Mouse (Mus musculus): ENCODE data around the gene Ipo9. TPM values are rescaled to one million over a fixed set of nuclear protein-coding genes. Genes with fewer than 3 reads are reported as not detected.

The Ipo9 gene
- polyA plus RNA-seq, 1 experiment from 2014 or later = 53.1 TPM

- H3K36me3 ChIP-seq (ENCODE audit: insufficient read depth, low read length) = no peaks in the 10 kb centered on the region
- 0 out of 2 replicates have a peak, but pooled peaks cover 2% of the 10 kb centered on the region for H3K4me1 ChIP-seq (replicated peaks; ENCODE audit: insufficient read depth, low read length)
- peak overlapping the region; percentile 46; the same call in 1 of the 2 replicates for H3K9ac ChIP-seq (ENCODE audit: low read depth, low read length)
- no peaks in the 10 kb centered on the region for H3K9me3 ChIP-seq (replicated peaks; ENCODE audit: low read length)
- peak overlapping the region; percentile 77 for H3K4me2 ChIP-seq (ENCODE audit: low read length)
- H3K27me3 ChIP-seq (ENCODE audit: insufficient read depth, low read length) = no peaks in the 10 kb centered on the region
- H3K4me3 ChIP-seq (replicated peaks; ENCODE audit: low read depth, low read length) = peak overlapping the region; percentile 37
- DNase-seq (ENCODE audit: low spot score) (peak; percentile 97), ATAC-seq (replicated peaks; ENCODE audit: low FRiP score, low read depth) (peak; percentile 80)
- peak; percentile 91 for TF ChIP-seq CTCF (IDR thresholded peaks at IDR 0.05; ENCODE audit: low read depth)
- WGBS = under 1% methylated on average over 20 of the region's 20 CpGs
- H3K27ac ChIP-seq = no peak overlapping the region
Observed at GRCm38 (mm10) chr1:135368245-135368644, 62.1 kb downstream of the Ipo9 start.

- Histone ChIP-seq H3K27ac (no peak overlapping the region), H3K4me1 (replicated peaks; ENCODE audit: insufficient read depth, low read length) (0 out of 2 replicates have a peak, but pooled peaks cover 2% of the 10 kb centered on the region), H3K36me3 (ENCODE audit: insufficient read depth, low read length) (no peaks in the 10 kb centered on the region), H3K9ac (ENCODE audit: low read depth, low read length) (no peak overlapping the region), H3K27me3 (ENCODE audit: insufficient read depth, low read length) (no peaks in the 10 kb centered on the region), H3K4me3 (replicated peaks; ENCODE audit: low read depth, low read length) (no peak overlapping the region), H3K9me3 (replicated peaks; ENCODE audit: low read length) (no peaks in the 10 kb centered on the region), H3K4me2 (ENCODE audit: low read length) (no peak overlapping the region)
- no peak for TF ChIP-seq CTCF (IDR thresholded peaks at IDR 0.05; ENCODE audit: low read depth)
- ATAC-seq (replicated peaks; ENCODE audit: low FRiP score, low read depth) (no peak), DNase-seq (ENCODE audit: low spot score) (no peak)
- 67% methylated on average over 8 of the region's 8 CpGs for WGBS
Observed at GRCm38 (mm10) chr1:135367595-135367994, 62.7 kb downstream of the Ipo9 start.

GRCm38 (mm10) chr1:135367005-135367404, 63.3 kb downstream of the Ipo9 start:
- no peak for TF ChIP-seq CTCF (IDR thresholded peaks at IDR 0.05; ENCODE audit: low read depth)
- H3K4me3 ChIP-seq (replicated peaks; ENCODE audit: low read depth, low read length) = no peak overlapping the region
- H3K9me3 ChIP-seq (replicated peaks; ENCODE audit: low read length) = no peaks in the 10 kb centered on the region
- H3K4me1 ChIP-seq (replicated peaks; ENCODE audit: insufficient read depth, low read length) = 0 out of 2 replicates have a peak, but pooled peaks cover 2% of the 10 kb centered on the region
- 62% methylated on average over 7 of the region's 7 CpGs for WGBS
- H3K27ac ChIP-seq = no peak overlapping the region
- H3K36me3 ChIP-seq (ENCODE audit: insufficient read depth, low read length) = no peaks in the 10 kb centered on the region
- DNase-seq (ENCODE audit: low spot score) (no peak), ATAC-seq (replicated peaks; ENCODE audit: low FRiP score, low read depth) (no peak)
- H3K4me2 ChIP-seq (ENCODE audit: low read length) = no peak overlapping the region
- H3K9ac ChIP-seq (ENCODE audit: low read depth, low read length) = no peak overlapping the region
- H3K27me3 ChIP-seq (ENCODE audit: insufficient read depth, low read length) = no peaks in the 10 kb centered on the region

- no peak overlapping the region for H3K27ac ChIP-seq
Observed at GRCm38 (mm10) chr1:135366380-135366779, 63.9 kb downstream of the Ipo9 start.

GRCm38 (mm10) chr1:135363446-135363845, 66.9 kb downstream of the Ipo9 start:
- TF ChIP-seq CTCF (IDR thresholded peaks at IDR 0.05; ENCODE audit: low read depth) = no peak
- Histone ChIP-seq H3K27ac (no peak overlapping the region), H3K4me1 (replicated peaks; ENCODE audit: insufficient read depth, low read length) (no peaks in the 10 kb centered on the region), H3K9me3 (replicated peaks; ENCODE audit: low read length) (no peaks in the 10 kb centered on the region), H3K9ac (ENCODE audit: low read depth, low read length) (no peak overlapping the region), H3K4me3 (replicated peaks; ENCODE audit: low read depth, low read length) (no peak overlapping the region), H3K27me3 (ENCODE audit: insufficient read depth, low read length) (no peaks in the 10 kb centered on the region), H3K36me3 (ENCODE audit: insufficient read depth, low read length) (no peaks in the 10 kb centered on the region), H3K4me2 (ENCODE audit: low read length) (no peak overlapping the region)
- ATAC-seq (replicated peaks; ENCODE audit: low FRiP score, low read depth) (no peak), DNase-seq (ENCODE audit: low spot score) (no peak)
- 81% methylated on average over 8 of the region's 8 CpGs for WGBS

More at GRCm38 (mm10) chr1:135366380-135366779, 63.9 kb downstream of the Ipo9 start:
- 0 out of 2 replicates have a peak, but pooled peaks cover 2% of the 10 kb centered on the region for H3K4me1 ChIP-seq (replicated peaks; ENCODE audit: insufficient read depth, low read length)
- H3K36me3 ChIP-seq (ENCODE audit: insufficient read depth, low read length) = no peaks in the 10 kb centered on the region
- no peaks in the 10 kb centered on the region for H3K9me3 ChIP-seq (replicated peaks; ENCODE audit: low read length)
- H3K4me3 ChIP-seq (replicated peaks; ENCODE audit: low read depth, low read length) = no peak overlapping the region
- no peak overlapping the region for H3K9ac ChIP-seq (ENCODE audit: low read depth, low read length)
- TF ChIP-seq CTCF (IDR thresholded peaks at IDR 0.05; ENCODE audit: low read depth) = no peak
- H3K27me3 ChIP-seq (ENCODE audit: insufficient read depth, low read length) = no peaks in the 10 kb centered on the region
- H3K4me2 ChIP-seq (ENCODE audit: low read length) = no peak overlapping the region
- DNase-seq (ENCODE audit: low spot score) (no peak), ATAC-seq (replicated peaks; ENCODE audit: low FRiP score, low read depth) (no peak)

GRCm38 (mm10) chr1:135362115-135362514, 68.2 kb downstream of the Ipo9 start:
- no peaks in the 10 kb centered on the region for H3K9me3 ChIP-seq (replicated peaks; ENCODE audit: low read length)
- ATAC-seq (replicated peaks; ENCODE audit: low FRiP score, low read depth) (no peak), DNase-seq (ENCODE audit: low spot score) (no peak)
- H3K27me3 ChIP-seq (ENCODE audit: insufficient read depth, low read length) = no peaks in the 10 kb centered on the region
- H3K4me2 ChIP-seq (ENCODE audit: low read length) = no peak overlapping the region
- H3K4me3 ChIP-seq (replicated peaks; ENCODE audit: low read depth, low read length) = no peak overlapping the region
- H3K9ac ChIP-seq (ENCODE audit: low read depth, low read length) = no peak overlapping the region
- H3K27ac ChIP-seq = no peak overlapping the region
- no peak; the same call in 1 of the 2 replicates for TF ChIP-seq CTCF (IDR thresholded peaks at IDR 0.05; ENCODE audit: low read depth)
- H3K4me1 ChIP-seq (replicated peaks; ENCODE audit: insufficient read depth, low read length) = no peaks in the 10 kb centered on the region
- no peaks in the 10 kb centered on the region for H3K36me3 ChIP-seq (ENCODE audit: insufficient read depth, low read length)

GRCm38 (mm10) chr1:135361491-135361890, 68.8 kb downstream of the Ipo9 start:
- Histone ChIP-seq H3K4me2 (ENCODE audit: low read length) (no peak overlapping the region), H3K27me3 (ENCODE audit: insufficient read depth, low read length) (no peaks in the 10 kb centered on the region), H3K27ac (no peak overlapping the region), H3K9me3 (replicated peaks; ENCODE audit: low read length) (no peaks in the 10 kb centered on the region), H3K4me3 (replicated peaks; ENCODE audit: low read depth, low read length) (no peak overlapping the region), H3K9ac (ENCODE audit: low read depth, low read length) (no peak overlapping the region), H3K36me3 (ENCODE audit: insufficient read depth, low read length) (no peaks in the 10 kb centered on the region), H3K4me1 (replicated peaks; ENCODE audit: insufficient read depth, low read length) (no peaks in the 10 kb centered on the region)
- no peak for ATAC-seq (replicated peaks; ENCODE audit: low FRiP score, low read depth)
- no peak for TF ChIP-seq CTCF (IDR thresholded peaks at IDR 0.05; ENCODE audit: low read depth)
- no peak for DNase-seq (ENCODE audit: low spot score)
- WGBS = 83% methylated on average over 4 of the region's 4 CpGs

All from kidney, postnatal 0 days (tissue).